Mouse (Mus musculus) heart, adult 18-20 months (tissue): Measurements from ENCODE around the gene Baz1a. TPM values are rescaled to one million over a fixed set of nuclear protein-coding genes. Genes with fewer than 3 reads are reported as not detected.
"Not testable (repeated sequence)": the region's sequence is repeated elsewhere in the genome, so short reads cannot be mapped to it uniquely, and the experiment has no call there.

ENCODE experiments used
- DNase-seq, 2 experiments: peaks; one replicate each; pipeline ENCODE4 v3.0.0; 2021 to 2022; ENCODE audit warnings: mixed read lengths in 1 of 2
- total RNA-seq, 2 experiments: library from RNA; stranded (reverse); gene quantifications; 2 replicates each; pipeline ENCODE4 v1.2.3; 2021

Baz1a gene
- total RNA-seq, 2 experiments from 2014 or later = 5.8 to 10.2 TPM

GRCm38 (mm10) chr12:55007361-55008008, 6.7 kb downstream of the Baz1a start:
- DNase-seq = no peak

DNA sequence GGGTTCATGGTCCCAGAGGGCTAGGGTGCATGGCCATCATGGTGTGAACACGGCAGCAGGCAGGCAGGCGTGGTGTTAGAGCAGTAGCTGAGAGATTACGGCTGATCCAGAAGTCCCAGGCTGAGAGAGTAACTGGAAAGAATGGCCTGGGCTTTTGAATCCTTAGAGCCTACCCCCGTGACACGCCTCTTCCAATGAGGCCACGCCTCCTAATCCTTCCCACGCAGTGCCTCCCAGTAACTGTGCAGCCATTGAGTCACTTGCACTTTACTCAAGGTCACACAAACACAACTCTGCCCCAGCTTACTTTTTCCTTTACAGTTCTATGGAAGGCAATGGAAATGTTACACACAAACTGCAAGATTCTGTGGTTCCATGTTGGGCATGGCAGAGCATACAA, 8.1 kb downstream of the Baz1a start:
- no peak for DNase-seq

GRCm38 (mm10) chr12:55004396-55004795, 9.8 kb downstream of the Baz1a start:
- no peak for DNase-seq

GRCm38 (mm10) chr12:55003843-55004242, 10.3 kb downstream of the Baz1a start:
- no peak for DNase-seq

- not testable (repeated sequence) for DNase-seq
Measured at GRCm38 (mm10) chr12:55002532-55002931, 11.6 kb downstream of the Baz1a start.

DNA sequence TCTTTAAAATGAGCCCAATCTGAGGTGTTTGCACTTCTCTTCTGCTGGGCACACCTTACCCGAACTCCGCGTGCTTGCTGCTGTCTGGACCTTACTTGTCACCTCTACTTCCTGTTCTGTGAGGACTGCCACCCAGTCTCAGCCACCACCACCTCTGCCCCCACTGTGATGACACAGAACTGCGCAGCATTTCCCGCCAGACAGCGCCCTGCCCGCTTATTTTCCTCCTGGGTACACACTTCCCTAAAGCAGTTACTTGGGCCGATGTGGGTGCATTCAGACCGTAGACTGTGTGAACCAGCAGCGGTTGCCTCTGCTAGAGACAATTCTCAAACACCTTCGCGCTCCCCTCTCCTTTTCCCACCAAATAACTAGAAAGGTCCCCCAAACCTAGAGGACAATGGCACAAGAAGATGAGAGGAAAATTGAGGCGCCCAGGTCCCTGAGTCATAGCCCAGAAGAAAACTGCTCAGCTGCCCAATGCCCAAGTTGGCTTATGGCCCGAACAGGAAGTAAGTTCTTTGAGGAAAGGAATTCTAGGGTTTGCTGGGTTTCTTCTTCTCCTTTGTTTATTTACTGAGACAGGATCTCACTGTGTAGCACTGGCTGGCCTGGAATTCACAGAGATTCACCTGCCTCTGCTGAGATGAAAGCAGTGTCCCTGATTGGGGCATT, 15.0 kb downstream of the Baz1a start:
- peak; percentile 39 to 80 for DNase-seq

DNA sequence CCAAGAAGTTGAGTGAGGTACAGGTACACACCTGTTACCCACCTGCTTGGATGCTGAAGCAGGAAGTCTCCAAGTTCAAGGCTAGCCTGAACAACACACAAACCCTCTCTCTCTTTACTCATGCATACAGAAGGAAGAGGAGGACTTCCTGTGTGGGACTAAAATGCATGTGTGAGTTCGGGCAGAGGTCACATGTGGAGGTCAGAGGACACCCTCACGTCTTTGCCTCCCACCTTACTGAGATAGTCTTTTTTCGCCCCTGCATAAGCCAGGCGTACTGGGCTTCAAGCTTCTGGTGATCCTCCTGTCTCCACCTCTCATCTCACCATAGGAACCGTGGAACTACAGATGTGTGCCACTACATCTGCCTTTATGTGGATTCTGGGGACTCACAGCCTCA, 15.7 kb downstream of the Baz1a start:
- DNase-seq = no peak

GRCm38 (mm10) chr12:54996979-54997474, 17.1 kb downstream of the Baz1a start:
- DNase-seq = no peak

- DNase-seq = no peak
Measured at GRCm38 (mm10) chr12:54995965-54996364, 18.2 kb downstream of the Baz1a start.

GRCm38 (mm10) chr12:54994418-54994817, 19.7 kb downstream of the Baz1a start:
- no peak for DNase-seq

DNA sequence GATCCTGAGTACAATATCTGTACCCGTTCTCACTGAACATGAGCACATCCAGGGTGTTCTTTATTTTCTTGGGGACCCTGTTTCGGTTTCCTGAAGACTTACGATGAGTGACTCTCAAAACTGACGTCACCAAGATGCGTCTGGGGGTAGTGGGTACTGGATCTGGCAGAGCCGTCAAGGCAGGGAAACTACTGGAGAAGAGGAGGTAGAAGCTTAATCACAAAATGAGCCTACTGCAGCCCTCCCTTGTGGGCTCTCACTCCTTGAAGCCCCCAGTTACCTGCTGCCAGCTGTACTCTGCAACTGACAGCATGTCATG, 20.1 kb downstream of the Baz1a start:
- no peak for DNase-seq

- DNase-seq = no peak
Measured at GRCm38 (mm10) chr12:54993246-54994067, 20.7 kb downstream of the Baz1a start.

DNA sequence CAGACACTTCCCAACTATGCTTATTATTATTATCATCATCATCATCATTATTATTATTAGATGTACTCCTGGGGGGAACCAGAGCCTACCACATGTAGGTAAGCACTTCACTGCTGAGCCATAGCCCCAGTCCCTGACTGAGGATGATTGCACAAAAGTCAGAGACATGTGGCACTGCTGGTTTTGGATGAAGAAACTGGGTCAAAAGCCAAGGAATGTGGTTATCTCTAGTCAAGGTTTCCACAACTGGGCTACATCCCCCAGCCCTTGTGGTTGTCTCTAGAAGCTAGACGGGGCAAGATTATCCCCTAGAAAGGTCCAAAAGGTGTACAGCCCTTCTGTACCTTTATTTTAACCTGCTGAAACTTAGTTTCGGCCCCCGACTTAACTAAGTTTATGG, 21.3 kb downstream of the Baz1a start:
- no peak for DNase-seq

GRCm38 (mm10) chr12:54988323-54988850, 25.8 kb downstream of the Baz1a start:
- DNase-seq = no peak

DNA sequence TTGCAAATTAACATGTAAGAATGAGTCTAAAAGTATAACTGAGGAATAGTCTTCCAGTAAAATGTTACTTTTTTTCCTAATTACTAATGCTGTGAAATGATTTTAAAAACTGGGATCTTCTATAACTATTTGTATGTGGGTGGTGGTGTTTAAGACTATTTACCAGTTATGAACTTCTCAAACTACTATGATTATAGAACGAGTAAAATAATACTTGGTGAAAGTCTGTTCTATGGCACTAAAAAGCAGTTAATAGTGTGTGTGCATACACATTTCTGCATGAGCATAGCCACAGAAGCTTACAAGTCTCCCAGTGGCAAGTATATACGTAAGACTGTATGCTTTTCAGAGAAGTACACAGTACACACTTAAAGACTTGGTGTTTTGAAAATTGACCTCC, 27.0 kb downstream of the Baz1a start:
- DNase-seq = no peak

DNA sequence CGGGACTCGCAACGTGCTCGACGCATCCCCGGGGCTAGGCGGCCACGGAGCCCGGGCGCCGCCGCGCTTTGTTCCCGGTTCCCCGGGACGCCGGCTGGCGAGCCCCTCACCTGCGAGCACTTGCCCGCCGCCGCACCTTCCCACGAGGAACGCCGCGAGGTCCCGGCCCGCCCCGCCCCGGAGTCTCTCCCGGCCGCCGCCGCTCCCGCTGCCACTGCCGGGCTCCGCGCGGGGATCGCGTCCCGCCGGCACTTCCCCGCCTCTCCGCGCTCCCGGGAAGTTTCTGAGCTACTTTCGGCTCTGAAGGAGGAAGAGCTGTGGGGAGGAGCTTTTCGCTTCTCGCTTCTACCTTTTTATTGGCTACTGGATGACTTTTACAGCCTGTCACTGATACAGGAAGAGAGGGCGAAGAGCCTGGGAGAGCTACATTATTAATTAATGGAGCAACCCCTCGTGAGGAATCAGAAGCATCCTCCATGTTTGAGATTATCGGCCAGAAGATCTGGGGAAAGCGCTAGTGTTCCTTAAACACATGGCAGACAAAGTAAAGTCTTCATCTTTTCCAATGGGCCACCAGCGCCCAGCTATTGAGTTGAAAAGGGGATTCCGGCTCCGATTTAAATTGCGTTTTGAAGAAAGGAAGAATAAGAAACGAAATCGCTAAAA, 28.0 kb downstream of the Baz1a start, which contains the start of gene Gm20403:
TSS of gene Gm20403 (minus strand) at position 478 of the 666 bp plus-strand sequence.
- DNase-seq = peak; percentile 83 to 89

DNA sequence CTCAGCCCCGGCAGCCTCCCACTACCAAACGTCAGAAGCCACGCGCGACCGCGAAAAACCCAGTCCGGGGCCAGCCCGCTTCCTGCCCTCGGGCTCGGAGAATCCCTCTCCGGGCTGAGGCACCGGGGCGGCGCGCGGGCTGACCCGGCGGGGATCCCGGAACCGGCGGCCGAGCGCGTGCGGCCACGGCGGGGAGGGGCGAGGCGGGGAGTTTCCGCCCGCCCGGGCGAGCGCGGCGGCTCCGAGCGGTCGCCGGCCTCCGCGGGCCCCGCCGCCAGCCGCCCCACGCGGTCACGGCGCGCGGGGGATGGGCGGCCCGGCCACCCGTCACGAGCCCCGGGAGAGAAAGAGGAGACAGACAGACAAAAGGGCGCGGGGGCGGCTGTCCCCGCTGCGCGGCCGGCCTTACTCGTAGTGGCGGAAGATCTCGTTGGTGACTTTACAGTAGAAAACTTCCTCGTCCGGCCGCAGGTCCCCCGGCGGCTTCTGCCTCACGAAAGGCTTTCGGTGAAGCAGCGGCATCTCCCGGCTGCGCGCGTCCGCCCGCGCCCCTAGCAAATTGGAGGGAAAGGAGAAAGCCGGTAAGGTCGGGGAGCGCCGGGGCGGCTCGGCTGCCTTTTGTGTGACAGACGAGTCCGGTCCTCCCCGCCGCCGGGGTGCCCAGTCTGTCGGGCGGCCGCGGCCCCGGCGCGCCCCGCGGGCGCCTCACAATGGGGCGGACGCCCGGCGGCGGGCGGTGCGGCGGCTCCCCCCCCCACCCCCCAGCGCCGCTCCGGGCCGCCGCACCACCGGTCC, 28.7 kb downstream of the Baz1a start:
- DNase-seq = peak; percentile 62 to 79

DNA sequence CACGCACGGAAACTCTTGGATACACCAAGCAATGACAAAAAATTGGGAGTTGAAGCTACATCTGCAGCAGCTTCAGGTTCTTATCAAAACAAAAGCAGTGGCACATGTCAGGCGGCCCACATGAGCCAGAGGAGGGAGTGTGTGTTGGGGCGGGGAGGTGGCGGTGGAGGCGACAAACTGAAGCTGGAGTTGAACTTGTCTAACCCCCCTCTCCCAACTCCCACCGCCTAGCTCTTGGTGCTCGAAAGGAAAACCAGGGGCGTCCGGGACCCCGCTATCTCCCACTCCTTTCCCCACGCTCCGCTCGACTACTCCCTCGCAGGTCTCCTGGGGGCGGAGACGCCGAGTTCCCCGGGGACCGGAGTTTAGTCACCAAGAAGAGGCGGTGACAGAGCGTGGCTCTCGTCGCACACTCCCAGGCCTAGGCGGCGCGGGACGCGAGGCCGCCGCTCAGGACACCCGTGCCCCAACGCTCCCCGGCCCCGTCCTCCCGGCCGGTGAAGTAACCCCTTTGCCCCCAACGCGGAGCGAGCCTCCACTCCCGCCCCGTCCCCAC, 29.4 kb downstream of the Baz1a start:
- DNase-seq = peak; percentile 83 to 84

GRCm38 (mm10) chr12:54982935-54983715, 31.0 kb downstream of the Baz1a start:
- DNase-seq = no peak

DNA sequence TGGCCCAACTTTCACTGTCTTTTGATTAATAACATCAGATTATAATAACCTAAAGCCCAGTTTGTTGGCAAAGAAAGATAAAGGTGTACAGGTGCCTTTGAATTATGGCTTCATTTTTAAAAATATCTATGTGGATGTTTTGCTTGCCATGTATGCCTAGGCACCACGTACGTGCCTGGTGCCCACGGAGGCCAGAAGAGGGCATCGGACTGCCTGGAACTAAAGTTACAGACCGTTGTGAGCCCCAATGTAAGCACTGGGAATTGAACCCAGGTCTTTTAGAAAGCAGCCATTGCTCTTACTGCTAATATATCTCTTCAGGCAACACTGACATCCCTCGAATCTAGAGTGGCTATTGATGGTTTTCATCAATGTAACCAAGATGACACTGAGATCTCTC, 32.2 kb downstream of the Baz1a start:
- no peak for DNase-seq
